Mouse (Mus musculus) G1E (cell line): ENCODE measurements around the gene Itga10. TPM values are rescaled to one million over a fixed set of nuclear protein-coding genes. Genes with fewer than 3 reads are reported as not detected.
"Not testable (repeated sequence)": the region's sequence is repeated elsewhere in the genome, so short reads cannot be mapped to it uniquely, and the experiment has no call there.

ENCODE experiments used
- ATAC-seq: 2 replicates; pipeline ENCODE4 v1.8.0; 2016; ENCODE audit warnings: mild to moderate bottlenecking; ENCODE audit not compliant: insufficient number of reproducible peaks, poor library complexity, low FRiP score, severe bottlenecking; ENCODE audit errors: extremely low read depth
- DNase-seq: peaks from one replicate; pipeline ENCODE4 v3.0.0; 2012; ENCODE audit warnings: low spot score
- H3K27me3 ChIP-seq: 2 replicates; pipeline ENCODE4 v1.6.1; 2012; ENCODE audit warnings: mild to moderate bottlenecking, low read length, inconsistent platforms; ENCODE audit not compliant: insufficient read depth
- H3K36me3 ChIP-seq: replicated peaks from 2 replicates; pipeline ENCODE3; 2012; ENCODE audit warnings: mild to moderate bottlenecking, inconsistent platforms
- H3K4me1 ChIP-seq: 2 replicates; pipeline ENCODE4 v1.6.1; 2012; ENCODE audit warnings: low read depth, low read length, inconsistent platforms, mixed read lengths; ENCODE audit not compliant: insufficient read depth
- H3K4me3 ChIP-seq: 2 replicates; pipeline ENCODE4 v1.5.1; 2012; ENCODE audit warnings: low read depth, mild to moderate bottlenecking, inconsistent platforms, low read length, moderate library complexity, mixed read lengths
- H3K9me3 ChIP-seq: replicated peaks from 2 replicates; pipeline ENCODE4 v1.6.1; 2012; ENCODE audit warnings: inconsistent platforms
- CTCF ChIP-seq: IDR thresholded peaks from 2 replicates; pipeline ENCODE4 v1.5.1; 2012; ENCODE audit warnings: low read depth, low read length, inconsistent platforms, mixed read lengths
- GATA1 ChIP-seq: IDR thresholded peaks from 2 replicates; pipeline ENCODE4 v1.6.1; 2012; ENCODE audit warnings: borderline replicate concordance, low read length, inconsistent platforms, mixed read lengths
- GATA2 ChIP-seq: IDR thresholded peaks from 2 replicates; pipeline ENCODE4 v1.6.1; 2012; ENCODE audit warnings: low read depth, low read length, inconsistent platforms, borderline replicate concordance
- POLR2AphosphoS5 ChIP-seq: IDR thresholded peaks from 2 replicates; pipeline ENCODE4 v1.6.1; 2012; ENCODE audit warnings: low read depth, low read length, inconsistent platforms; ENCODE audit not compliant: insufficient replicate concordance
- TAL1 ChIP-seq: conservative IDR thresholded peaks from 2 replicates; pipeline ENCODE4 v1.6.1; 2012; ENCODE audit warnings: low read depth, low read length, inconsistent platforms, mixed read lengths
- polyA plus RNA-seq: library from polyadenylated mRNA; stranded (reverse); fragments of >175 nt; gene quantifications from 2 replicates; pipeline ENCODE4 v1.2.3, GENCODE M21; 2012
- total RNA-seq, 2 experiments: library from RNA; stranded (forward) in 1 of 2; stranded (reverse) in 1 of 2; fragments of 200-1000 nt in 1 of 2; fragments of >200 nt in 1 of 2; fragmentation: Nextera tagmentation in 1 of 2; gene quantifications; 2 replicates each; pipeline ENCODE4 v1.2.3; 2014 to 2017

The Itga10 gene
- total and polyA plus RNA-seq, 3 experiments: 0.20 to 8.3 (median 0.33) TPM

- H3K4me3 ChIP-seq: no peak overlapping the region
- H3K9me3 ChIP-seq: no peaks in the 10 kb centered on the region
- no peaks in the 10 kb centered on the region for H3K36me3 ChIP-seq
- H3K4me1 ChIP-seq: peaks cover 3% of the 10 kb centered on the region; the same call in 1 of the 2 replicates
- ATAC-seq (no peak), DNase-seq (no peak)
- TF ChIP-seq POLR2AphosphoS5 (no peak), CTCF (no peak), GATA2 (no peak), TAL1 (no peak), GATA1 (no peak)
- peaks cover 34% of the 10 kb centered on the region for H3K27me3 ChIP-seq
Observed at GRCm38 (mm10) chr3:96684822-96685156, 39.4 kb downstream of the Itga10 start.

DNA sequence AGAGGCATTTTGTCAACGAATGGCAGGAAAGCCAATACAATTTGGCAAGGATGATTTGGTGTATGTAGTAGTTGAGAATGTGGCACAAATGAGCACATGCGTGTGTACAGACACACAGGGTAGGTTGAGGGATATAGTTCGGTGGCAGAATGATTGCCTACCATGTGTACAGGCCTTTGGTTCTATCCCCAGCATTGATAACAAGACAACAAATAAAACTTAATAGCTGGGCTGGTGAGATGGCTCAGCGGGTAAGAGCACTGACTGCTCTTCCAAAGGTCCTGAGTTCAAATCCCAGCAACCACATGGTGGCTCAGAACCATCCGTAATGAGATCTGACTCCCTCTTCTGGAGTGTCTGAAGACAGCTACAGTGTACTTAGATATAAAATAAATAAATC is 40.7 kb downstream of the Itga10 start:
- not testable (repeated sequence) for H3K4me3 ChIP-seq, ATAC-seq, H3K36me3 ChIP-seq, H3K4me1 ChIP-seq, DNase-seq, H3K9me3 ChIP-seq
- peaks cover 29% of the 10 kb centered on the region for H3K27me3 ChIP-seq

DNA sequence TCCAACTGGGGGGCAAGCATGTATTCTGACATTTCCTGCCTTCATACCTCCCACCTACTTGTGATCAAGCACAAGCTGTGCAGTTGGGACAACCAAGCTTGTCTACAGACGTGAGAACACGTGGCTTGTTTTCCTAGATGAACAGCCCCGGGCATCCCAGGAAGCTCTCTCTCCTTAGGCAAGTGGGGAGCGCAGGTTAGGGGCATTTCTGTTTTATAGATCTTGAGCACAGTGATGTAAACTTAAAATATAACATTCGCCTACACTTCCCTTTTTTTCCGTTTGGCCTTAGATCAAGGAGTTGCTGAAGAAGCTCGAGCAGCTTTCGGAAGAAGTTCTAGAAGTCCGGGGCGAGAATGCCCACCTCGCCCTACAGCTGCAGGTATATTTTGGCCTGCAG is 43.5 kb downstream of the Itga10 start:
- TF ChIP-seq POLR2AphosphoS5: no peak
- no peak for TF ChIP-seq GATA1
- TF ChIP-seq GATA2: no peak
- TF ChIP-seq CTCF: no peak
- TF ChIP-seq TAL1: no peak
- H3K36me3 ChIP-seq: no peaks in the 10 kb centered on the region
- H3K9me3 ChIP-seq: no peaks in the 10 kb centered on the region
- ATAC-seq (no peak), DNase-seq (no peak)
- no peaks in the 10 kb centered on the region for H3K4me1 ChIP-seq
- H3K4me3 ChIP-seq: no peak overlapping the region
- peaks cover 24% of the 10 kb centered on the region for H3K27me3 ChIP-seq

- Histone ChIP-seq H3K27me3 (peaks cover 14% of the 10 kb centered on the region), H3K4me3 (no peak overlapping the region), H3K4me1 (no peaks in the 10 kb centered on the region), H3K9me3 (no peaks in the 10 kb centered on the region), H3K36me3 (no peaks in the 10 kb centered on the region)
- ATAC-seq: no peak
- no peak for TF ChIP-seq CTCF
- no peak for DNase-seq
Observed at GRCm38 (mm10) chr3:96690298-96690697, 44.9 kb downstream of the Itga10 start.

GRCm38 (mm10) chr3:96692506-96692905 is 47.1 kb downstream of the Itga10 start:
- Histone ChIP-seq H3K27me3 (peaks cover 14% of the 10 kb centered on the region), H3K4me1 (peaks cover 13% of the 10 kb centered on the region), H3K9me3 (no peaks in the 10 kb centered on the region), H3K36me3 (no peaks in the 10 kb centered on the region), H3K4me3 (no peak overlapping the region)
- DNase-seq (no peak), ATAC-seq (no peak)
- TF ChIP-seq GATA2 (no peak), GATA1 (no peak), TAL1 (no peak), POLR2AphosphoS5 (no peak), CTCF (no peak)

- TF ChIP-seq GATA1 (no peak), CTCF (no peak), TAL1 (no peak), POLR2AphosphoS5 (no peak), GATA2 (no peak)
- no peak for ATAC-seq
- Histone ChIP-seq H3K27me3 (peaks cover 14% of the 10 kb centered on the region), H3K4me1 (peaks cover 19% of the 10 kb centered on the region), H3K36me3 (no peaks in the 10 kb centered on the region), H3K4me3 (no peak overlapping the region), H3K9me3 (no peaks in the 10 kb centered on the region)
- DNase-seq: no peak
Observed at GRCm38 (mm10) chr3:96693579-96693978, 48.2 kb downstream of the Itga10 start.

- Histone ChIP-seq H3K4me3 (peak within 1 kb of the TSS; percentile 85), H3K9me3 (no peaks in the 10 kb centered on the region), H3K27me3 (peaks cover 7% of the 10 kb centered on the region), H3K36me3 (peaks cover 17% of the 10 kb centered on the region), H3K4me1 (peaks cover 22% of the 10 kb centered on the region)
- ATAC-seq (peak; percentile 73), DNase-seq (peak; percentile 94)
- no peak for TF ChIP-seq POLR2AphosphoS5
- TF ChIP-seq GATA2: no peak
- TF ChIP-seq GATA1: no peak
- TF ChIP-seq CTCF: no peak
- TF ChIP-seq TAL1: no peak
Observed at GRCm38 (mm10) chr3:96696198-96696765, 50.9 kb downstream of the Itga10 start, which contains the start of gene Pias3. Gene Pias3 (plus strand): TSS chr3:96696384.
